Mouse (Mus musculus) stomach, postnatal 0 days (tissue): ENCODE measurements around the gene Dnttip1. TPM values are rescaled to one million over a fixed set of nuclear protein-coding genes. Genes with fewer than 3 reads are reported as not detected.
A peak's percentile ranks its signal among the peaks of the same experiment; 100 is the strongest.
"Not testable (repeated sequence)": the region's sequence is repeated elsewhere in the genome, so short reads cannot be mapped to it uniquely, and the experiment has no call there.

Experiments
- ATAC-seq: fragments of 200-750 bp; cut with Nextera tagmentation; 2 replicates; pipeline ENCODE4 v1.8.0; 2017; ENCODE audit not compliant: low FRiP score, low TSS enrichment
- DNase-seq: peaks from one replicate; pipeline ENCODE4 v3.0.0-alpha.2; 2016; ENCODE audit warnings: low spot score
- H3K27ac ChIP-seq: fragments of 300-500 bp; sonication (generic); replicated peaks from 2 replicates; pipeline ENCODE4 v1.5.1; 2014; ENCODE audit warnings: mild to moderate bottlenecking, control low read depth
- H3K27me3 ChIP-seq: fragments of 300-500 bp; sonication (generic); 2 replicates; pipeline ENCODE4 v1.6.1; 2014; ENCODE audit warnings: low read length; ENCODE audit not compliant: control insufficient read depth, insufficient read depth
- H3K36me3 ChIP-seq: fragments of 300-500 bp; sonication (generic); 2 replicates; pipeline ENCODE4 v1.6.1; 2014; ENCODE audit warnings: low read length, mixed read lengths; ENCODE audit not compliant: control insufficient read depth, insufficient read depth
- H3K4me1 ChIP-seq: fragments of 300-500 bp; sonication (generic); replicated peaks from 2 replicates; pipeline ENCODE4 v1.6.1; 2014; ENCODE audit warnings: antibody characterized with exemption; ENCODE audit not compliant: control insufficient read depth, insufficient read depth
- H3K4me2 ChIP-seq: fragments of 300-500 bp; sonication (generic); replicated peaks from 2 replicates; pipeline ENCODE4 v1.6.1; 2014; ENCODE audit warnings: low read depth, mild to moderate bottlenecking, control low read depth, moderate library complexity
- H3K4me3 ChIP-seq: fragments of 300-500 bp; sonication (generic); 2 replicates; pipeline ENCODE4 v1.5.1; 2014; ENCODE audit warnings: low read depth, low read length, control low read depth
- H3K9ac ChIP-seq: fragments of 300-500 bp; sonication (generic); 2 replicates; pipeline ENCODE4 v1.6.1; 2014; ENCODE audit warnings: mild to moderate bottlenecking, low read length, control low read depth, mixed read lengths
- H3K9me3 ChIP-seq: fragments of 300-500 bp; sonication (generic); 2 replicates; pipeline ENCODE4 v1.6.1; 2016; ENCODE audit warnings: low read length; ENCODE audit not compliant: control insufficient read depth
- CTCF ChIP-seq: IDR thresholded peaks from 2 replicates; pipeline ENCODE4 v1.5.1; 2016; ENCODE audit warnings: antibody characterized with exemption, low read depth, mild to moderate bottlenecking, moderate library complexity
- EP300 ChIP-seq: optimal IDR thresholded peaks from 2 replicates; pipeline ENCODE3; 2016; ENCODE audit warnings: antibody characterized with exemption
- WGBS: fragments of 180-500 bp; shearing (Covaris S2); extraction: QIAGEN DNeasy Blood & Tissue Kit; methylation state at CpG from one replicate; pipeline ENCODE4 v1.1.7; 2014; 5-methylcytosine and 5-hydroxymethylcytosine counted together
- polyA plus RNA-seq: library from polyadenylated mRNA; unstranded; fragments of >200 nt; fragmentation: Nextera tagmentation; extraction: Ambion mirVana; gene quantifications from 2 replicates; pipeline ENCODE4 v1.2.1, GENCODE M21; 2015

Gene Dnttip1
- polyA plus RNA-seq, 1 experiment from 2014 or later = 38.0 TPM

- Histone ChIP-seq H3K27ac (no peak overlapping the region), H3K4me3 (no peak overlapping the region), H3K36me3 (no peaks in the 10 kb centered on the region), H3K27me3 (no peaks in the 10 kb centered on the region), H3K9ac (no peak overlapping the region), H3K4me1 (no peaks in the 10 kb centered on the region), H3K4me2 (no peak overlapping the region), H3K9me3 (no peaks in the 10 kb centered on the region)
- ATAC-seq = no peak
- DNase-seq = no peak
- TF ChIP-seq EP300 = no peak
- no peak for TF ChIP-seq CTCF
- WGBS = 91% methylated on average over 14 of the region's 14 CpGs
Measured at GRCm38 (mm10) chr2:164705991-164706390, 39.8 kb upstream of the Dnttip1 start.

GRCm38 (mm10) chr2:164715005-164715404 is 30.8 kb upstream of the Dnttip1 start, which contains the start of gene Spint5:
Gene Spint5 (plus strand): TSS chr2:164715305.
- no peak within 1 kb of the TSS for H3K4me2 ChIP-seq
- no peaks in the 10 kb centered on the region for H3K36me3 ChIP-seq
- 72% methylated on average over 6 of the region's 6 CpGs for WGBS
- no peak within 1 kb of the TSS for H3K27ac ChIP-seq
- ATAC-seq (no peak), DNase-seq (no peak)
- H3K4me3 ChIP-seq = no peak within 1 kb of the TSS
- no peaks in the 10 kb centered on the region for H3K4me1 ChIP-seq
- H3K27me3 ChIP-seq = no peaks in the 10 kb centered on the region
- TF ChIP-seq EP300 (no peak), CTCF (no peak)
- H3K9me3 ChIP-seq = no peaks in the 10 kb centered on the region
- H3K9ac ChIP-seq = no peak within 1 kb of the TSS

- H3K9me3 ChIP-seq, DNase-seq, ATAC-seq, H3K4me1 ChIP-seq, H3K27ac ChIP-seq, H3K4me3 ChIP-seq, H3K4me2 ChIP-seq, H3K27me3 ChIP-seq, H3K36me3 ChIP-seq, H3K9ac ChIP-seq: not testable (repeated sequence)
- WGBS = 91% methylated on average over 21 of the region's 23 CpGs
Measured at GRCm38 (mm10) chr2:164716194-164716786, 29.5 kb upstream of the Dnttip1 start.

GRCm38 (mm10) chr2:164723276-164723675 is 22.5 kb upstream of the Dnttip1 start:
- H3K4me3 ChIP-seq = no peak overlapping the region
- no peak for DNase-seq
- no peak overlapping the region for H3K4me2 ChIP-seq
- 63% methylated on average over 4 of the region's 4 CpGs for WGBS
- no peak for ATAC-seq
- no peak overlapping the region for H3K9ac ChIP-seq
- no peaks in the 10 kb centered on the region for H3K9me3 ChIP-seq
- H3K27ac ChIP-seq = no peak overlapping the region
- H3K27me3 ChIP-seq = no peaks in the 10 kb centered on the region
- no peaks in the 10 kb centered on the region for H3K36me3 ChIP-seq
- H3K4me1 ChIP-seq = no peaks in the 10 kb centered on the region
- TF ChIP-seq EP300 = no peak
- TF ChIP-seq CTCF = no peak

- 19% methylated on average over 6 of the region's 6 CpGs for WGBS
- peak; percentile 69 for DNase-seq
Measured at GRCm38 (mm10) chr2:164725895-164726619, 19.7 kb upstream of the Dnttip1 start.

GRCm38 (mm10) chr2:164731719-164732118 is 14.1 kb upstream of the Dnttip1 start:
- Histone ChIP-seq H3K4me3 (no peak overlapping the region), H3K27me3 (no peaks in the 10 kb centered on the region), H3K4me1 (no peaks in the 10 kb centered on the region), H3K9me3 (no peaks in the 10 kb centered on the region), H3K4me2 (no peak overlapping the region), H3K36me3 (no peaks in the 10 kb centered on the region), H3K9ac (no peak overlapping the region), H3K27ac (no peak overlapping the region)
- ATAC-seq (peak; percentile 37; the same call in 1 of the 2 replicates), DNase-seq (no peak)
- 44% methylated on average over 5 of the region's 5 CpGs for WGBS
- TF ChIP-seq CTCF (no peak), EP300 (no peak)

More at GRCm38 (mm10) chr2:164725895-164726619, 19.7 kb upstream of the Dnttip1 start:
- Histone ChIP-seq H3K9me3 (no peaks in the 10 kb centered on the region), H3K27ac (no peak overlapping the region), H3K27me3 (no peaks in the 10 kb centered on the region), H3K9ac (no peak overlapping the region), H3K4me1 (no peaks in the 10 kb centered on the region), H3K36me3 (no peaks in the 10 kb centered on the region), H3K4me2 (no peak overlapping the region), H3K4me3 (no peak overlapping the region)
- peak; percentile 70; the same call in 1 of the 2 replicates for ATAC-seq
- TF ChIP-seq EP300 = no peak
- peak; percentile 94 for TF ChIP-seq CTCF
